Mouse (Mus musculus) testis, adult 2 months (tissue): ENCODE results near the gene Gpr137. TPM values are rescaled to one million over a fixed set of nuclear protein-coding genes. Genes with fewer than 3 reads are reported as not detected.

Experiments used
- H3K27ac ChIP-seq: fragments of 200-500 bp; 2 replicates; pipeline ENCODE4 v1.5.1; 2012; ENCODE audit warnings: low read depth, low read length; ENCODE audit not compliant: control insufficient read depth, insufficient read depth
- H3K27me3 ChIP-seq: fragments of 200-500 bp; 2 replicates; pipeline ENCODE4 v1.6.1; 2012; ENCODE audit warnings: mild to moderate bottlenecking, low read length, moderate library complexity; ENCODE audit not compliant: control insufficient read depth, insufficient read depth
- H3K36me3 ChIP-seq: fragments of 200-500 bp; 2 replicates; pipeline ENCODE4 v1.6.1; 2012; ENCODE audit warnings: mild to moderate bottlenecking, low read length; ENCODE audit not compliant: control insufficient read depth, insufficient read depth
- H3K4me1 ChIP-seq: fragments of 200-500 bp; 2 replicates; pipeline ENCODE4 v1.6.1; 2012; ENCODE audit warnings: low read length; ENCODE audit not compliant: control insufficient read depth, insufficient read depth
- H3K4me3 ChIP-seq: fragments of 200-500 bp; 2 replicates; pipeline ENCODE4 v1.5.1; 2012; ENCODE audit warnings: low read depth, mild to moderate bottlenecking, low read length, moderate library complexity, mixed read lengths; ENCODE audit not compliant: control insufficient read depth
- CTCF ChIP-seq: fragments of 200-500 bp; IDR thresholded peaks from 2 replicates; pipeline ENCODE4 v1.5.1; 2012; ENCODE audit warnings: low read depth, mild to moderate bottlenecking, inconsistent platforms, low read length, moderate library complexity; ENCODE audit not compliant: control insufficient read depth, insufficient read depth, insufficient replicate concordance
- POLR2A ChIP-seq: fragments of 200-500 bp; IDR thresholded peaks from 2 replicates; pipeline ENCODE4 v1.6.1; 2012; ENCODE audit warnings: low read depth, mild to moderate bottlenecking, inconsistent platforms, low read length, moderate library complexity; ENCODE audit not compliant: control insufficient read depth
- polyA plus RNA-seq: library from polyadenylated mRNA; depleted of rRNA; stranded (reverse); fragments of >200 nt; gene quantifications from 2 replicates; pipeline ENCODE4 v1.2.3, GENCODE M21; 2012; rRNA removed

The Gpr137 gene
- polyA plus RNA-seq, 1 experiment: 212 TPM

GRCm38 (mm10) chr19:6892512-6892911, 49.8 kb downstream of the Gpr137 start:
- TF ChIP-seq CTCF (no peak), POLR2A (no peak)
- H3K4me3 ChIP-seq: no peak overlapping the region
- peaks cover 2% of the 10 kb centered on the region; the same call in 1 of the 2 replicates for H3K4me1 ChIP-seq
- no peak overlapping the region for H3K27ac ChIP-seq
- H3K27me3 ChIP-seq: no peaks in the 10 kb centered on the region
- no peaks in the 10 kb centered on the region for H3K36me3 ChIP-seq

Other genes with a start within 250 kb of the Gpr137 start
- gene Rps6ka4, start 101.8 kb downstream of the Gpr137 start, polyA plus RNA-seq: 12.5 and 16.4 TPM in 2 replicates
- gene Ccdc88b, start 84.3 kb downstream of the Gpr137 start, polyA plus RNA-seq: 33.5 and 39.8 TPM in 2 replicates
- 52.9 and 64.6 TPM in 2 replicates for gene Trmt112, start 32.8 kb downstream of the Gpr137 start, polyA plus RNA-seq
- 120 and 133 TPM in 2 replicates for gene Prdx5, start 32.4 kb downstream of the Gpr137 start, polyA plus RNA-seq
- gene Esrra, start 20.7 kb downstream of the Gpr137 start, polyA plus RNA-seq: 13.3 and 16.6 TPM in 2 replicates
- 1,294 and 1,426 TPM in 2 replicates for gene Catsperz, start 17.1 kb downstream of the Gpr137 start, polyA plus RNA-seq
- 1.3 and 1.5 TPM in 2 replicates for gene Kcnk4, start 8.0 kb downstream of the Gpr137 start, polyA plus RNA-seq
- 78.8 and 91.6 TPM in 2 replicates for gene Bad, start 619 bp downstream of the Gpr137 start, polyA plus RNA-seq
- gene Ppp1r14b, start 32.5 kb upstream of the Gpr137 start, polyA plus RNA-seq: 139 and 154 TPM in 2 replicates
- gene Plcb3, start 34.0 kb upstream of the Gpr137 start, polyA plus RNA-seq: 13.9 and 14.6 TPM in 2 replicates
- gene Fkbp2, start 38.0 kb upstream of the Gpr137 start, polyA plus RNA-seq: 28.3 and 29.1 TPM in 2 replicates
- 7.5 and 8.4 TPM in 2 replicates for gene Vegfb, start 45.2 kb upstream of the Gpr137 start, polyA plus RNA-seq
- gene Dnajc4, start 50.1 kb upstream of the Gpr137 start, polyA plus RNA-seq: 109 and 123 TPM in 2 replicates
- 8.6 and 10.0 TPM in 2 replicates for gene Nudt22, start 53.6 kb upstream of the Gpr137 start, polyA plus RNA-seq
- gene Trpt1, start 53.7 kb upstream of the Gpr137 start, polyA plus RNA-seq: 6.6 and 6.7 TPM in 2 replicates
- gene Fermt3, start 77.0 kb upstream of the Gpr137 start, polyA plus RNA-seq: 1.3 and 1.4 TPM in 2 replicates
- gene Stip1, start 97.5 kb upstream of the Gpr137 start, polyA plus RNA-seq: 53.1 and 54.5 TPM in 2 replicates
- 39.2 and 47.3 TPM in 2 replicates for gene Macrod1, start 114.3 kb upstream of the Gpr137 start, polyA plus RNA-seq
- gene Flrt1, start 163.2 kb upstream of the Gpr137 start, polyA plus RNA-seq: 2.3 and 3.1 TPM in 2 replicates